Mouse (Mus musculus): ENCODE results near the gene Acp2.
A peak's percentile ranks its signal among the peaks of the same experiment; 100 is the strongest.

DNA sequence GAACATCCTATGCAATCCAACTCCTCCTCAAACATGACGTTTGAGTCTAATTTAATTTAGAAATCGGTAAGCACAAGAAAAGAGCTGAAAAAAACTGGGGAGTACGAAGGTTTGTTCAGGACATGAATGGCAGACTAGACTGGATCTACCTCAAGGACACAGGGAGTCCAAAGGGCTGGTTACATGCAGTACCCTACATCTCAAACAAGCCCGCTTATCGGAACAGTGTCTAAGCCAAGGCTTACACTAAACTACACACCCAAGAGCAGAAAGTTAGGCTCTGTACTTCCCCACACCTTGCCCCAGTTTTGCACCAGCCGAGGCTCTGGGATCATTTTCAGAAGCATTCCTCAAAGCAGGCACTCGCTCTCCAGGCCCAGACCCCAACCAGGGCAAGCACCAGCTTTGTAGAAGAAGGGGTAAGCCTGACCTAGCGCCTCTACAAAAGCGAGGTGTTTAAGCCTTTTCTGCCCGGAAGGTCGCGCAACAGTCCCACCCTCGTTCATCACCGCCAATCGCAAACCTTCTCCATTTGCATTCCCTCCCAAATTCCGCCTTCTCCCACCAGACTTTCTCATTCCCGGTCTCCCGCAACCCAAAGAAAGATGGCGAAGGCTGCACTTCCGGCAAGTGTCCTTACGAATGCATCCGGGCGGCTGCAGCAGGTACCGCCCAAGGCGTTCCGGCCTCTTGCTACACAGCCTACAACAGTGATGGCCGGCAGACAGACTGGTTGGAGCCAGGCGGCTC lies at the start of gene Acp2, which contains the start of gene Nr1h3:
- TF ChIP-seq CTCF (IDR thresholded peaks at IDR 0.05; ENCODE audit: low read depth) (peak; percentile 8; the same call in 1 of the 2 replicates), EP300 (IDR thresholded peaks at IDR 0.05; ENCODE audit: low read depth) (peak; percentile 60; the same call in 1 of the 2 replicates)

All from heart, postnatal 0 days (tissue).